Mouse (Mus musculus) liver, embryonic 15.5 days (tissue): Measurements from ENCODE around the gene Btbd11. TPM values are rescaled to one million over a fixed set of nuclear protein-coding genes. Genes with fewer than 3 reads are reported as not detected.

Experiments used
- ATAC-seq: fragments of 200-750 bp; cut with Nextera tagmentation; 2 replicates; pipeline ENCODE4 v1.8.0; 2017; ENCODE audit warnings: moderate number of reproducible peaks, mild to moderate bottlenecking, moderate library complexity; ENCODE audit not compliant: insufficient read depth
- H3K27ac ChIP-seq: fragments of 300-500 bp; sonication (generic); replicated peaks from 2 replicates; pipeline ENCODE4 v1.5.1; 2015; ENCODE audit warnings: mild to moderate bottlenecking, inconsistent platforms
- H3K27me3 ChIP-seq: fragments of 300-500 bp; sonication (generic); 2 replicates; pipeline ENCODE4 v1.6.1; 2015; ENCODE audit warnings: mild to moderate bottlenecking, inconsistent platforms
- H3K36me3 ChIP-seq: fragments of 300-500 bp; sonication (generic); replicated peaks from 2 replicates; pipeline ENCODE4 v1.6.1; 2015; ENCODE audit warnings: moderate library complexity, mild to moderate bottlenecking, inconsistent platforms
- H3K4me1 ChIP-seq: fragments of 300-500 bp; sonication (generic); replicated peaks from 2 replicates; pipeline ENCODE4 v1.6.1; 2015; ENCODE audit warnings: inconsistent platforms
- H3K4me2 ChIP-seq: fragments of 300-500 bp; sonication (generic); 2 replicates; pipeline ENCODE4 v1.6.1; 2015; ENCODE audit warnings: moderate library complexity, mild to moderate bottlenecking, inconsistent platforms
- H3K4me3 ChIP-seq: fragments of 300-500 bp; sonication (generic); replicated peaks from 2 replicates; pipeline ENCODE4 v1.5.1; 2015; ENCODE audit warnings: mild to moderate bottlenecking, inconsistent platforms
- H3K9ac ChIP-seq: fragments of 300-500 bp; sonication (generic); 2 replicates; pipeline ENCODE4 v1.6.1; 2015; ENCODE audit warnings: moderate library complexity, mild to moderate bottlenecking, inconsistent platforms
- H3K9me3 ChIP-seq: fragments of 300-500 bp; sonication (generic); replicated peaks from 2 replicates; pipeline ENCODE4 v1.6.1; 2016; ENCODE audit warnings: inconsistent platforms
- WGBS: fragments of 180-500 bp; shearing (Covaris S2); methylation state at CpG from one replicate; pipeline ENCODE4 v1.1.7; 2015; ENCODE audit warnings: mixed read lengths; ENCODE audit not compliant: insufficient replicate concordance; 5-methylcytosine and 5-hydroxymethylcytosine counted together
- polyA plus RNA-seq: library from polyadenylated mRNA; unstranded; fragments of >200 nt; fragmentation: Nextera tagmentation; extraction: Ambion mirVana; gene quantifications from 2 replicates; pipeline ENCODE4 v1.2.1, GENCODE M21; 2015

The Btbd11 gene
- polyA plus RNA-seq, 1 experiment from 2014 or later: 0.35 TPM

GRCm38 (mm10) chr10:85507270-85508050 lies 120.8 kb downstream of the Btbd11 start:
- Histone ChIP-seq H3K9ac (no peak overlapping the region), H3K4me3 (no peak overlapping the region), H3K4me1 (no peaks in the 10 kb centered on the region), H3K27ac (no peak overlapping the region), H3K36me3 (no peaks in the 10 kb centered on the region), H3K27me3 (no peaks in the 10 kb centered on the region), H3K4me2 (no peak overlapping the region), H3K9me3 (no peaks in the 10 kb centered on the region)
- 65% methylated on average over 7 of the region's 7 CpGs for WGBS
- no peak for ATAC-seq

GRCm38 (mm10) chr10:85508193-85508794 lies 121.7 kb downstream of the Btbd11 start:
- H3K4me2 ChIP-seq: no peak overlapping the region
- H3K27ac ChIP-seq: no peak overlapping the region
- no peaks in the 10 kb centered on the region for H3K36me3 ChIP-seq
- H3K4me1 ChIP-seq: no peaks in the 10 kb centered on the region
- no peaks in the 10 kb centered on the region for H3K27me3 ChIP-seq
- WGBS: 49% methylated on average over 5 of the region's 5 CpGs
- no peaks in the 10 kb centered on the region for H3K9me3 ChIP-seq
- no peak for ATAC-seq
- H3K9ac ChIP-seq: no peak overlapping the region
- H3K4me3 ChIP-seq: no peak overlapping the region

- H3K4me1 ChIP-seq: no peaks in the 10 kb centered on the region
- WGBS: 44% methylated on average over 1 of the region's 1 CpGs
Measured at GRCm38 (mm10) chr10:85509000-85509399, 122.4 kb downstream of the Btbd11 start.

GRCm38 (mm10) chr10:85510329-85510728 lies 123.7 kb downstream of the Btbd11 start:
- 10% methylated on average over 3 of the region's 3 CpGs for WGBS
- Histone ChIP-seq H3K9me3 (no peaks in the 10 kb centered on the region), H3K27ac (no peak overlapping the region), H3K36me3 (no peaks in the 10 kb centered on the region), H3K27me3 (no peaks in the 10 kb centered on the region), H3K4me1 (no peaks in the 10 kb centered on the region), H3K4me3 (no peak overlapping the region), H3K4me2 (no peak overlapping the region), H3K9ac (no peak overlapping the region)
- no peak for ATAC-seq

More at GRCm38 (mm10) chr10:85509000-85509399, 122.4 kb downstream of the Btbd11 start:
- Histone ChIP-seq H3K9ac (no peak overlapping the region), H3K4me2 (no peak overlapping the region), H3K36me3 (no peaks in the 10 kb centered on the region), H3K27ac (no peak overlapping the region), H3K4me3 (no peak overlapping the region), H3K9me3 (no peaks in the 10 kb centered on the region), H3K27me3 (no peaks in the 10 kb centered on the region)
- no peak for ATAC-seq

GRCm38 (mm10) chr10:85512808-85513207 lies 126.2 kb downstream of the Btbd11 start:
- no peak overlapping the region for H3K4me2 ChIP-seq

GRCm38 (mm10) chr10:85517223-85518110 lies 130.9 kb downstream of the Btbd11 start:
- no peak overlapping the region for H3K27ac ChIP-seq
- no peak overlapping the region for H3K9ac ChIP-seq
- H3K9me3 ChIP-seq: no peaks in the 10 kb centered on the region
- no peaks in the 10 kb centered on the region for H3K27me3 ChIP-seq
- ATAC-seq: no peak
- no peaks in the 10 kb centered on the region for H3K4me1 ChIP-seq
- H3K4me3 ChIP-seq: no peak overlapping the region
- H3K36me3 ChIP-seq: no peaks in the 10 kb centered on the region
- no peak overlapping the region for H3K4me2 ChIP-seq
- WGBS: 47% methylated on average over 13 of the region's 13 CpGs

More at GRCm38 (mm10) chr10:85512808-85513207, 126.2 kb downstream of the Btbd11 start:
- Histone ChIP-seq H3K4me3 (no peak overlapping the region), H3K9ac (no peak overlapping the region), H3K27me3 (no peaks in the 10 kb centered on the region), H3K4me1 (no peaks in the 10 kb centered on the region), H3K27ac (no peak overlapping the region), H3K9me3 (no peaks in the 10 kb centered on the region), H3K36me3 (no peaks in the 10 kb centered on the region)
- 64% methylated on average over 5 of the region's 5 CpGs for WGBS
- ATAC-seq: no peak

GRCm38 (mm10) chr10:85518111-85518409 lies 131.4 kb downstream of the Btbd11 start:
- Histone ChIP-seq H3K4me3 (no peak overlapping the region), H3K9ac (no peak overlapping the region), H3K9me3 (no peaks in the 10 kb centered on the region), H3K27ac (no peak overlapping the region), H3K27me3 (no peaks in the 10 kb centered on the region), H3K36me3 (no peaks in the 10 kb centered on the region), H3K4me1 (no peaks in the 10 kb centered on the region), H3K4me2 (no peak overlapping the region)
- no peak for ATAC-seq
- WGBS: 69% methylated on average over 6 of the region's 6 CpGs

- ATAC-seq: no peak
- no peaks in the 10 kb centered on the region for H3K36me3 ChIP-seq
- H3K4me1 ChIP-seq: no peaks in the 10 kb centered on the region
- no peak overlapping the region for H3K4me2 ChIP-seq
- 63% methylated on average over 7 of the region's 7 CpGs for WGBS
- no peak overlapping the region for H3K4me3 ChIP-seq
- no peaks in the 10 kb centered on the region for H3K9me3 ChIP-seq
- no peaks in the 10 kb centered on the region for H3K27me3 ChIP-seq
- no peak overlapping the region for H3K9ac ChIP-seq
- H3K27ac ChIP-seq: no peak overlapping the region
Measured at GRCm38 (mm10) chr10:85522220-85522760, 135.7 kb downstream of the Btbd11 start.

GRCm38 (mm10) chr10:85525267-85526015 lies 138.8 kb downstream of the Btbd11 start:
- no peak overlapping the region for H3K4me2 ChIP-seq
- H3K9ac ChIP-seq: no peak overlapping the region
- no peak for ATAC-seq
- H3K27ac ChIP-seq: no peak overlapping the region
- H3K9me3 ChIP-seq: no peaks in the 10 kb centered on the region
- H3K4me1 ChIP-seq: no peaks in the 10 kb centered on the region
- no peaks in the 10 kb centered on the region for H3K27me3 ChIP-seq
- no peak overlapping the region for H3K4me3 ChIP-seq
- H3K36me3 ChIP-seq: no peaks in the 10 kb centered on the region
- WGBS: 54% methylated on average over 7 of the region's 7 CpGs

GRCm38 (mm10) chr10:85526657-85527056 lies 140.0 kb downstream of the Btbd11 start:
- Histone ChIP-seq H3K27me3 (no peaks in the 10 kb centered on the region), H3K9ac (no peak overlapping the region), H3K4me1 (no peaks in the 10 kb centered on the region), H3K4me2 (no peak overlapping the region), H3K36me3 (no peaks in the 10 kb centered on the region), H3K4me3 (no peak overlapping the region), H3K9me3 (no peaks in the 10 kb centered on the region), H3K27ac (no peak overlapping the region)
- WGBS: 54% methylated on average over 2 of the region's 2 CpGs
- ATAC-seq: no peak
